Mouse (Mus musculus) cortical plate, adult 2 months (tissue): ENCODE measurements at regions not wholly inside any gene's neighbourhood (a gene's known extent, or its start where the extent isn't known, plus 50 kb on each side); places are given as distances from the start of the nearest gene placed in this dataset.

Experiments
- H3K27ac ChIP-seq: fragments of 200-500 bp; 2 replicates; pipeline ENCODE4 v1.5.1; 2012; ENCODE audit warnings: low read length, control low read depth, inconsistent platforms; ENCODE audit not compliant: insufficient read depth
- H3K4me1 ChIP-seq: fragments of 200-500 bp; 2 replicates; pipeline ENCODE4 v1.6.1; 2011; ENCODE audit warnings: low read length; ENCODE audit not compliant: control insufficient read depth, insufficient read depth
- H3K4me3 ChIP-seq: fragments of 200-500 bp; 2 replicates; pipeline ENCODE4 v1.5.1; 2011; ENCODE audit warnings: mild to moderate bottlenecking, low read length, control low read depth; ENCODE audit not compliant: insufficient read depth
- CTCF ChIP-seq: fragments of 200-500 bp; IDR thresholded peaks from 2 replicates; pipeline ENCODE4 v1.5.1; 2011; ENCODE audit warnings: mild to moderate bottlenecking, control low read depth, low read length; ENCODE audit not compliant: insufficient read depth; ENCODE audit errors: extremely low read depth
- POLR2A ChIP-seq: fragments of 200-500 bp; IDR thresholded peaks from 2 replicates; pipeline ENCODE4 v1.6.1; 2011; ENCODE audit warnings: mild to moderate bottlenecking, low read length, control low read depth; ENCODE audit not compliant: insufficient read depth; ENCODE audit errors: extremely low read depth

- Histone ChIP-seq H3K4me1 (no peaks in the 10 kb centered on the region), H3K27ac (no peak overlapping the region), H3K4me3 (no peak overlapping the region)
- no peak for TF ChIP-seq CTCF
- TF ChIP-seq POLR2A: no peak
Measured at GRCm38 (mm10) chr1:67571616-67572015, 448.8 kb downstream of the Cps1 start.

GRCm38 (mm10) chr1:67579732-67580131 is 456.9 kb downstream of the Cps1 start:
- no peak for TF ChIP-seq POLR2A
- TF ChIP-seq CTCF: no peak
- Histone ChIP-seq H3K27ac (no peak overlapping the region), H3K4me3 (no peak overlapping the region), H3K4me1 (no peaks in the 10 kb centered on the region; the same call in 1 of the 2 replicates)
